Mouse (Mus musculus): ENCODE measurements at regions not wholly inside any gene's neighbourhood (a gene's known extent, or its start where the extent isn't known, plus 50 kb on each side); places are given as distances from the start of the nearest gene placed in this dataset.
A peak's percentile ranks its signal among the peaks of the same experiment; 100 is the strongest.

- Histone ChIP-seq H3K27ac (no peak overlapping the region), H3K4me1 (no peaks in the 10 kb centered on the region), H3K4me3 (no peak overlapping the region), H3K4me2 (replicated peaks) (no peak overlapping the region), H3K9ac (no peak overlapping the region), H3K9me3 (no peaks in the 10 kb centered on the region), H3K36me3 (no peaks in the 10 kb centered on the region), H3K27me3 (replicated peaks) (no peaks in the 10 kb centered on the region)
- no peak for ATAC-seq (ENCODE audit: low FRiP score, low read depth)
- WGBS, result 43% methylated on average over 14 of the region's 14 CpGs
These were observed 113.1 kb upstream of the Fmo9 start for GRCm38 (mm10) chr1:166794622-166795244.

- no peak overlapping the region for H3K27ac ChIP-seq
- H3K4me1 ChIP-seq, result no peaks in the 10 kb centered on the region
- H3K27me3 ChIP-seq (replicated peaks), result no peaks in the 10 kb centered on the region
- H3K4me3 ChIP-seq, result no peak overlapping the region
- H3K4me2 ChIP-seq (replicated peaks), result no peak overlapping the region
- no peak overlapping the region for H3K9ac ChIP-seq
- no peak for ATAC-seq (ENCODE audit: low FRiP score, low read depth)
- no peaks in the 10 kb centered on the region for H3K9me3 ChIP-seq
- no peaks in the 10 kb centered on the region for H3K36me3 ChIP-seq
- WGBS, result 88% methylated on average over 4 of the region's 4 CpGs
These were observed 114.0 kb upstream of the Fmo9 start for GRCm38 (mm10) chr1:166795613-166796012.

GRCm38 (mm10) chr1:166796362-166796925 lies 114.8 kb upstream of the Fmo9 start:
- no peak overlapping the region for H3K4me2 ChIP-seq (replicated peaks)
- ATAC-seq (ENCODE audit: low FRiP score, low read depth), result no peak
- H3K36me3 ChIP-seq, result no peaks in the 10 kb centered on the region
- WGBS, result 80% methylated on average over 6 of the region's 6 CpGs
- no peaks in the 10 kb centered on the region for H3K4me1 ChIP-seq
- no peaks in the 10 kb centered on the region for H3K9me3 ChIP-seq
- H3K27me3 ChIP-seq (replicated peaks), result no peaks in the 10 kb centered on the region
- no peak overlapping the region for H3K9ac ChIP-seq
- H3K4me3 ChIP-seq, result no peak overlapping the region
- H3K27ac ChIP-seq, result no peak overlapping the region

- H3K9ac ChIP-seq, result no peak overlapping the region
- H3K36me3 ChIP-seq, result no peaks in the 10 kb centered on the region
- no peak for ATAC-seq (ENCODE audit: low FRiP score, low read depth)
- H3K4me3 ChIP-seq, result no peak overlapping the region
- no peak overlapping the region for H3K27ac ChIP-seq
- H3K27me3 ChIP-seq (replicated peaks), result no peaks in the 10 kb centered on the region
- H3K4me1 ChIP-seq, result no peaks in the 10 kb centered on the region
- H3K4me2 ChIP-seq (replicated peaks), result no peak overlapping the region
- H3K9me3 ChIP-seq, result no peaks in the 10 kb centered on the region
- WGBS, result 82% methylated on average over 4 of the region's 4 CpGs
These were observed 115.3 kb upstream of the Fmo9 start for GRCm38 (mm10) chr1:166796931-166797330.

- Histone ChIP-seq H3K4me2 (replicated peaks) (no peak overlapping the region), H3K4me3 (no peak overlapping the region), H3K9me3 (no peaks in the 10 kb centered on the region), H3K4me1 (no peaks in the 10 kb centered on the region), H3K27ac (no peak overlapping the region), H3K27me3 (replicated peaks) (no peaks in the 10 kb centered on the region), H3K36me3 (no peaks in the 10 kb centered on the region), H3K9ac (no peak overlapping the region)
- 77% methylated on average over 11 of the region's 11 CpGs for WGBS
- 0 out of 2 replicates have a peak, but pooled peaks have one; percentile 25 for ATAC-seq (ENCODE audit: low FRiP score, low read depth)
These were observed 119.4 kb upstream of the Fmo9 start for GRCm38 (mm10) chr1:166800953-166801603.

- no peak for ATAC-seq (ENCODE audit: low FRiP score, low read depth)
- H3K4me2 ChIP-seq (replicated peaks), result no peak overlapping the region
- H3K4me1 ChIP-seq, result no peaks in the 10 kb centered on the region
- no peaks in the 10 kb centered on the region for H3K9me3 ChIP-seq
- WGBS, result 64% methylated on average over 4 of the region's 4 CpGs
- H3K27me3 ChIP-seq (replicated peaks), result no peaks in the 10 kb centered on the region
- no peak overlapping the region for H3K9ac ChIP-seq
- no peaks in the 10 kb centered on the region for H3K36me3 ChIP-seq
- no peak overlapping the region for H3K27ac ChIP-seq
- no peak overlapping the region for H3K4me3 ChIP-seq
These were observed 120.3 kb upstream of the Fmo9 start for GRCm38 (mm10) chr1:166801929-166802328.

- H3K9ac ChIP-seq, result no peak overlapping the region
- H3K4me3 ChIP-seq, result no peak overlapping the region
- no peaks in the 10 kb centered on the region for H3K36me3 ChIP-seq
- no peak overlapping the region for H3K27ac ChIP-seq
- WGBS, result 83% methylated on average over 2 of the region's 2 CpGs
- H3K27me3 ChIP-seq (replicated peaks), result no peaks in the 10 kb centered on the region
- ATAC-seq (ENCODE audit: low FRiP score, low read depth), result no peak
- H3K9me3 ChIP-seq, result no peaks in the 10 kb centered on the region
- H3K4me1 ChIP-seq, result no peaks in the 10 kb centered on the region
- H3K4me2 ChIP-seq (replicated peaks), result no peak overlapping the region
These were observed 122.3 kb upstream of the Fmo9 start for GRCm38 (mm10) chr1:166803928-166804327.

- WGBS, result 84% methylated on average over 1 of the region's 1 CpGs
- no peak for ATAC-seq (ENCODE audit: low FRiP score, low read depth)
These were observed 122.7 kb upstream of the Fmo9 start for GRCm38 (mm10) chr1:166804333-166804732.

GRCm38 (mm10) chr1:166807163-166807945 lies 125.7 kb upstream of the Fmo9 start:
- no peaks in the 10 kb centered on the region for H3K36me3 ChIP-seq
- H3K9me3 ChIP-seq, result no peaks in the 10 kb centered on the region
- H3K4me1 ChIP-seq, result no peaks in the 10 kb centered on the region
- H3K27ac ChIP-seq, result no peak overlapping the region
- H3K9ac ChIP-seq, result no peak overlapping the region
- peak; percentile 17; the same call in 1 of the 2 replicates for ATAC-seq (ENCODE audit: low FRiP score, low read depth)
- H3K4me2 ChIP-seq (replicated peaks), result no peak overlapping the region
- WGBS, result 74% methylated on average over 7 of the region's 7 CpGs
- no peaks in the 10 kb centered on the region for H3K27me3 ChIP-seq (replicated peaks)
- no peak overlapping the region for H3K4me3 ChIP-seq

More at GRCm38 (mm10) chr1:166804333-166804732, 122.7 kb upstream of the Fmo9 start:
- H3K36me3 ChIP-seq, result no peaks in the 10 kb centered on the region
- H3K27ac ChIP-seq, result no peak overlapping the region
- no peaks in the 10 kb centered on the region for H3K4me1 ChIP-seq
- no peaks in the 10 kb centered on the region for H3K9me3 ChIP-seq
- no peak overlapping the region for H3K4me3 ChIP-seq
- H3K27me3 ChIP-seq (replicated peaks), result no peaks in the 10 kb centered on the region
- H3K4me2 ChIP-seq (replicated peaks), result no peak overlapping the region
- no peak overlapping the region for H3K9ac ChIP-seq

GRCm38 (mm10) chr1:166811341-166812071 lies 129.9 kb upstream of the Fmo9 start:
- H3K36me3 ChIP-seq, result no peaks in the 10 kb centered on the region
- no peaks in the 10 kb centered on the region; the same call in 1 of the 2 replicates for H3K4me1 ChIP-seq
- ATAC-seq (ENCODE audit: low FRiP score, low read depth), result no peak
- H3K4me2 ChIP-seq (replicated peaks), result no peak overlapping the region
- no peak overlapping the region for H3K4me3 ChIP-seq
- no peak overlapping the region for H3K9ac ChIP-seq
- H3K27me3 ChIP-seq (replicated peaks), result no peaks in the 10 kb centered on the region
- H3K9me3 ChIP-seq, result no peaks in the 10 kb centered on the region
- 87% methylated on average over 9 of the region's 9 CpGs for WGBS
- H3K27ac ChIP-seq, result no peak overlapping the region

- ATAC-seq (ENCODE audit: low FRiP score, low read depth), result no peak
- H3K36me3 ChIP-seq, result no peaks in the 10 kb centered on the region
- no peak overlapping the region for H3K9ac ChIP-seq
- H3K4me2 ChIP-seq (replicated peaks), result no peak overlapping the region
- H3K27ac ChIP-seq, result no peak overlapping the region
- no peaks in the 10 kb centered on the region for H3K27me3 ChIP-seq (replicated peaks)
- no peak overlapping the region for H3K4me3 ChIP-seq
- WGBS, result 83% methylated on average over 7 of the region's 7 CpGs
- no peaks in the 10 kb centered on the region; the same call in 1 of the 2 replicates for H3K4me1 ChIP-seq
- H3K9me3 ChIP-seq, result no peaks in the 10 kb centered on the region
These were observed 130.4 kb upstream of the Fmo9 start for GRCm38 (mm10) chr1:166812072-166812461.
